Mouse (Mus musculus): ENCODE data around the gene Add3. TPM values are rescaled to one million over a fixed set of nuclear protein-coding genes. Genes with fewer than 3 reads are reported as not detected.
A peak's percentile ranks its signal among the peaks of the same experiment; 100 is the strongest.

Add3 gene
- polyA plus RNA-seq, 1 experiment from 2014 or later, result 52.4 TPM

- 84% methylated on average over 3 of the region's 3 CpGs for WGBS
- no peaks in the 10 kb centered on the region for H3K9me3 ChIP-seq (ENCODE audit: control insufficient read depth, low read length)
- DNase-seq (ENCODE audit: low spot score) (peak; percentile 52), ATAC-seq (ENCODE audit: low FRiP score, low TSS enrichment) (peak; percentile 47; the same call in 1 of the 2 replicates)
- H3K9ac ChIP-seq (ENCODE audit: low read length), result no peak overlapping the region
- H3K4me3 ChIP-seq (ENCODE audit: low read depth, low read length), result no peak overlapping the region
- H3K4me1 ChIP-seq (replicated peaks; ENCODE audit: control insufficient read depth, insufficient read depth), result no peaks in the 10 kb centered on the region
- H3K27me3 ChIP-seq (ENCODE audit: control insufficient read depth, insufficient read depth, low read length), result no peaks in the 10 kb centered on the region
- no peak overlapping the region for H3K27ac ChIP-seq (replicated peaks)
- TF ChIP-seq CTCF (IDR thresholded peaks at IDR 0.05; ENCODE audit: low read depth), result no peak
- no peak for TF ChIP-seq EP300 (optimal IDR thresholded peaks at IDR 0.05)
- no peak overlapping the region for H3K4me2 ChIP-seq (replicated peaks; ENCODE audit: low read depth)
- peaks cover 5% of the 10 kb centered on the region; the same call in 1 of the 2 replicates for H3K36me3 ChIP-seq (ENCODE audit: control insufficient read depth, insufficient read depth, low read length)
Observed at GRCm38 (mm10) chr19:53251656-53252055, 111.4 kb downstream of the Add3 start.

GRCm38 (mm10) chr19:53252111-53253028 is 112.1 kb downstream of the Add3 start:
- no peak for TF ChIP-seq EP300 (optimal IDR thresholded peaks at IDR 0.05)
- no peak for TF ChIP-seq CTCF (IDR thresholded peaks at IDR 0.05; ENCODE audit: low read depth)
- Histone ChIP-seq H3K4me1 (replicated peaks; ENCODE audit: control insufficient read depth, insufficient read depth) (no peaks in the 10 kb centered on the region), H3K9me3 (ENCODE audit: control insufficient read depth, low read length) (no peaks in the 10 kb centered on the region), H3K27me3 (ENCODE audit: control insufficient read depth, insufficient read depth, low read length) (no peaks in the 10 kb centered on the region), H3K27ac (replicated peaks) (no peak overlapping the region), H3K9ac (ENCODE audit: low read length) (no peak overlapping the region), H3K4me2 (replicated peaks; ENCODE audit: low read depth) (no peak overlapping the region), H3K4me3 (ENCODE audit: low read depth, low read length) (no peak overlapping the region), H3K36me3 (ENCODE audit: control insufficient read depth, insufficient read depth, low read length) (peaks cover 5% of the 10 kb centered on the region; the same call in 1 of the 2 replicates)
- ATAC-seq (ENCODE audit: low FRiP score, low TSS enrichment) (no peak), DNase-seq (ENCODE audit: low spot score) (no peak)
- WGBS, result 82% methylated on average over 15 of the region's 15 CpGs

- Histone ChIP-seq H3K9me3 (ENCODE audit: control insufficient read depth, low read length) (no peaks in the 10 kb centered on the region), H3K9ac (ENCODE audit: low read length) (no peak overlapping the region), H3K4me1 (replicated peaks; ENCODE audit: control insufficient read depth, insufficient read depth) (no peaks in the 10 kb centered on the region), H3K27me3 (ENCODE audit: control insufficient read depth, insufficient read depth, low read length) (no peaks in the 10 kb centered on the region), H3K27ac (replicated peaks) (no peak overlapping the region), H3K4me2 (replicated peaks; ENCODE audit: low read depth) (no peak overlapping the region), H3K36me3 (ENCODE audit: control insufficient read depth, insufficient read depth, low read length) (no peaks in the 10 kb centered on the region), H3K4me3 (ENCODE audit: low read depth, low read length) (no peak overlapping the region)
- ATAC-seq (ENCODE audit: low FRiP score, low TSS enrichment) (no peak), DNase-seq (ENCODE audit: low spot score) (no peak)
- no peak for TF ChIP-seq EP300 (optimal IDR thresholded peaks at IDR 0.05)
- TF ChIP-seq CTCF (IDR thresholded peaks at IDR 0.05; ENCODE audit: low read depth), result no peak
- WGBS, result 82% methylated on average over 8 of the region's 8 CpGs
Observed at GRCm38 (mm10) chr19:53256361-53256760, 116.1 kb downstream of the Add3 start.

- H3K27ac ChIP-seq (replicated peaks), result no peak overlapping the region
- peak; percentile 47 for ATAC-seq (ENCODE audit: low FRiP score, low TSS enrichment)
- TF ChIP-seq CTCF (IDR thresholded peaks at IDR 0.05; ENCODE audit: low read depth), result no peak
- no peak for TF ChIP-seq EP300 (optimal IDR thresholded peaks at IDR 0.05)
- no peaks in the 10 kb centered on the region for H3K36me3 ChIP-seq (ENCODE audit: control insufficient read depth, insufficient read depth, low read length)
- no peaks in the 10 kb centered on the region for H3K9me3 ChIP-seq (ENCODE audit: control insufficient read depth, low read length)
- H3K9ac ChIP-seq (ENCODE audit: low read length), result no peak overlapping the region
- H3K27me3 ChIP-seq (ENCODE audit: control insufficient read depth, insufficient read depth, low read length), result no peaks in the 10 kb centered on the region
- DNase-seq (ENCODE audit: low spot score), result no peak
- H3K4me1 ChIP-seq (replicated peaks; ENCODE audit: control insufficient read depth, insufficient read depth), result no peaks in the 10 kb centered on the region
- WGBS, result 66% methylated on average over 7 of the region's 7 CpGs
- H3K4me3 ChIP-seq (ENCODE audit: low read depth, low read length), result no peak overlapping the region
- no peak overlapping the region for H3K4me2 ChIP-seq (replicated peaks; ENCODE audit: low read depth)
Observed at GRCm38 (mm10) chr19:53256991-53257594, 116.8 kb downstream of the Add3 start.

GRCm38 (mm10) chr19:53257631-53258560 is 117.7 kb downstream of the Add3 start:
- Histone ChIP-seq H3K27ac (replicated peaks) (no peak overlapping the region), H3K9me3 (ENCODE audit: control insufficient read depth, low read length) (no peaks in the 10 kb centered on the region), H3K4me2 (replicated peaks; ENCODE audit: low read depth) (no peak overlapping the region), H3K4me3 (ENCODE audit: low read depth, low read length) (no peak overlapping the region), H3K9ac (ENCODE audit: low read length) (no peak overlapping the region), H3K27me3 (ENCODE audit: control insufficient read depth, insufficient read depth, low read length) (no peaks in the 10 kb centered on the region), H3K36me3 (ENCODE audit: control insufficient read depth, insufficient read depth, low read length) (no peaks in the 10 kb centered on the region), H3K4me1 (replicated peaks; ENCODE audit: control insufficient read depth, insufficient read depth) (no peaks in the 10 kb centered on the region)
- DNase-seq (ENCODE audit: low spot score) (no peak), ATAC-seq (ENCODE audit: low FRiP score, low TSS enrichment) (no peak)
- WGBS, result 90% methylated on average over 15 of the region's 15 CpGs
- no peak for TF ChIP-seq EP300 (optimal IDR thresholded peaks at IDR 0.05)
- no peak for TF ChIP-seq CTCF (IDR thresholded peaks at IDR 0.05; ENCODE audit: low read depth)
